Mouse (Mus musculus) brain, embryonic 14.5 days (tissue): Measurements from ENCODE around the gene Myb.

Experiments used
- CTCF ChIP-seq: fragments of 200-500 bp; IDR thresholded peaks from 2 replicates; pipeline ENCODE4 v1.5.1; 2012; ENCODE audit warnings: inconsistent platforms, mild to moderate bottlenecking, moderate library complexity, borderline replicate concordance; ENCODE audit not compliant: insufficient read depth, insufficient read length; ENCODE audit errors: extremely low read depth
- POLR2A ChIP-seq: fragments of 200-500 bp; IDR thresholded peaks from 2 replicates; pipeline ENCODE4 v1.6.1; 2012; ENCODE audit warnings: mild to moderate bottlenecking, inconsistent platforms, borderline replicate concordance; ENCODE audit not compliant: poor library complexity, insufficient read depth, insufficient read length, severe bottlenecking; ENCODE audit errors: extremely low read depth

- TF ChIP-seq POLR2A (no peak), CTCF (no peak)
Observed at GRCm38 (mm10) chr10:21167165-21167564, 6.4 kb upstream of the Myb start.
